Mouse (Mus musculus) left cerebral cortex, adult 6 months (tissue): ENCODE measurements around the gene Serpinb5. TPM values are rescaled to one million over a fixed set of nuclear protein-coding genes. Genes with fewer than 3 reads are reported as not detected.

ENCODE experiments used
- long read RNA-seq, 2 experiments: library from polyadenylated mRNA; unstranded; transcript quantifications; one replicate each; pipeline ENCODE4 v2.0.0; 2019 to 2020
- polyA plus RNA-seq: library from polyadenylated mRNA; unstranded; fragments of <200 nt; fragmentation: Nextera tagmentation; gene quantifications from 2 replicates; pipeline ENCODE4 v1.2.3, GENCODE M21; 2021

The Serpinb5 gene
- 0.09 TPM in 1 of 2 replicates, not detected in the other for polyA plus RNA-seq
- long read RNA-seq, experiment 1, result 0 reads
- long read RNA-seq, experiment 2, result 0 reads

DNA sequence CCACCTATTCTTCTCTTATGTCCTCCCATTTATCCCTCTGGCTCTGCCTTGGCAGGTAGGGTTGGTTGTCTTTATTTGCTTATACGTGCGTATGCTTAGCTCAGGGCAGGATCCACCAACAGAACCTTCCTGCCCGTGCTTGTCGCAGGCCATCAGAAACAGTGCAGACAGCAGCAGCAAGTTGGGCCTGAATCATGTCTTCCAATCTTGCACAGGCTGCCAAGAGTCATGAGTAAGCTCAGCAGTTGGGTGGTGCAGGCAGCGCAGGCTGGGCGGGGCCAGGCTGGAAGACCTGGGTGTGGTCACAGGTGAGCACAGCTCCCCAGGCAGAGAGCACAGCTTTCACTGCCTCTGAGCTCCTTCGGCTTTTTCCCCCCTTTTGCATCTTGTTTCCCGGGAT lies at the start of gene Serpinb5:
Gene Serpinb5, plus strand, starts transcription at position 327 of the 400 bp plus-strand sequence.

Other genes starting within 250 kb of the Serpinb5 start
- 3.5 and 3.8 TPM in 2 replicates for gene Bcl2, start 146.9 kb upstream of the Serpinb5 start, polyA plus RNA-seq
- 9.8 and 13.4 TPM in 2 replicates for gene Kdsr, start 101.4 kb upstream of the Serpinb5 start, polyA plus RNA-seq
- 16.5 and 26.6 TPM in 2 replicates for gene Vps4b, start 64.4 kb upstream of the Serpinb5 start, polyA plus RNA-seq
- not detected in 2 replicates for gene Serpinb12, start 73.3 kb downstream of the Serpinb5 start, polyA plus RNA-seq
- gene Serpinb13, start 119.8 kb downstream of the Serpinb5 start, polyA plus RNA-seq, result not detected in 2 replicates
- not detected in 2 replicates for gene Serpinb3a, start 191.1 kb downstream of the Serpinb5 start, polyA plus RNA-seq
- not detected in 2 replicates for gene Serpinb3d, start 222.3 kb downstream of the Serpinb5 start, polyA plus RNA-seq